Mouse (Mus musculus): Measurements from ENCODE around the gene Acbd4. TPM values are rescaled to one million over a fixed set of nuclear protein-coding genes. Genes with fewer than 3 reads are reported as not detected.

The Acbd4 gene
- 10 to 100 TPM; 36.1 to 38.9 TPM for total RNA-seq (2021)
- long read RNA-seq, experiment 1, transcript Acbd4-202 (10 exons, 2,083 nt) = major isoform, 8 of 36 reads
- long read RNA-seq, experiment 1, partial matches to known transcripts = 2 of 36 reads
- long read RNA-seq, experiment 1, other reads (novel, unspliced or antisense) = 21 of 36 reads
- long read RNA-seq, experiment 2, transcript Acbd4-202 (10 exons, 2,083 nt) = major isoform, 9 of 48 reads
- long read RNA-seq, experiment 2, partial matches to known transcripts = 8 of 48 reads
- long read RNA-seq, experiment 2, other reads (novel, unspliced or antisense) = 29 of 48 reads

DNA sequence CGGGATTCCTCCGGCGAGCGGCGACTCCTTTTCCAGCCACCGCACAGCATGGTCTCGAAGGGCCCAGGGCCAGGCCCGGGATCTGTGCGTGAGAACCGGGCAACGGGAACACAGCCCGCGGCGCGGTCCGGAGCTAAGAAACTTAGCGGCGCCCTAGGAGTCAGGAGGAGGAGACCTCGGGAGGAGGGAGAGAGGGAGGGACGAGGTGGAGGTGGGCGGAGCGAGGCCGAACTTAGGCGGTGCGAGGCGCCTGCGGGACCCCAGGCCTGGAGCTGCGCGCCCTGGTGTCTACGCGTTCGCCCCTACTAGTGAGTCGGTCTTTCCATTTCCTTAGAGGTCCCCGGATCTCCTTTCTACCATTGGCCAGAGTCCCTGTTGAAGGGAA lies at the start of gene Acbd4, which contains the start of gene Plcd3:
Gene Acbd4 (plus strand): TSS at position 202 of the 385 bp plus-strand sequence.
Gene Plcd3 (minus strand): TSS at position 178 of the 385 bp plus-strand sequence.
- peak; percentile 91 for DNase-seq (ENCODE audit: low spot score)

DNA sequence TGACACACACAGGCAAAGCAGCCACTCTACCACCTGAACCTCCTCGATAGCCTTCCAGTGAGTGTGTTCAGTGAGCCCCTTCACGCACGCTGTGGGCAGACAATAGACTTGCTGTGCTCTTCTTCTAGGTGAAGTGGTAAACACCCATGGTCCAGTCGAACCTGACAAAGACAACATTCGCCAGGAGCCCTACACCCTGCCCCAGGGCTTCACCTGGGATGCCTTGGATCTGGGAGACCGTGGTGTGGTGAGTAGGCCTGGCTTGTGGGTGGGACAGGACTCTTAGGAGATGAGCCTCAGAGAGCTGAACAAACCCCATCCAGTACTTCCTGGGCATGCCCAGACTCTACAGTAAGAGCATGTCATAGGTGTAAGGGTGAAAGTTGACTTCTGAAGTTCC lies 49.4 kb upstream of the Acbd4 start:
- DNase-seq (ENCODE audit: low spot score) = no peak

DNA sequence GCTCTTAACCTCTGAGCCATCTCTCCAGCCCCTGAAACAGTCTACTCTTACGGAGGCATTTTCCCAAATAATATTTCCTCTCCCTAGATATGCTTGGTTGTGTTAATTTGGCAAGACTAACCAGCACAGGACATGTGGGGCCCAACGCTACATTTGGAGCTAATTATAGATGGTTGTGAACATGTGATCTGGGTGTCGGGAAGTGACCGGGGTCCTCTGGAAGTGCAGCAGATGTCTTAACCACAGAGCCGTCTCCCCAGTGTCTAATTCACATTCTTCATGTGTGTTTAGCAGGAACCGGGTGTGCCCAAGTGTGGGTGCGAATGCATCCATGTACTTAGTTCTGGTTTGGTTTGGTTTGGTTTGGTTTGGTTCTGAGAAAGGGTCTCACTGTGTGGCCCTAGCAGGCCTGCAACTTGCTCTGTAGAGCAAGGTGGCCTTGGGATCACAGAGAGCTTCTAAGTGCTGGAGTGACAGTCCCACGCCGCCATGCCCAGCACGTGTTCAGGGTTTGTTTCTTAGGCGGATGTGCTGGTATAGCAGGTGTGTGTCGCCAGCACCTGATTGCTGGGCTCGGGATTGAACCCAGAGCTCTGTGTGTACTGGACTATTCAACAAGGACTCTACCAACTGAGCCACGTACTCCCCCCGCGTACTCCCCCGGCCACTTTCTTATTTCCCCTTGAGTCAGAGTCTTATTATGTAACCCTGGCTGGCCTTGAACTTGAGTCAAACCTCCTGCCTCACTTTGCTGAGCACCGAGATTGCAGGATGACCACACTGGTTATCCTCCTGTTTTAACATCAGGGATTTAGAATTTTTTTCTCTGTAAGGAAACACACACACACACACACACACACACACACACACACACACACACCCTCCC lies 48.0 kb upstream of the Acbd4 start:
- DNase-seq (ENCODE audit: low spot score) = no peak

DNA sequence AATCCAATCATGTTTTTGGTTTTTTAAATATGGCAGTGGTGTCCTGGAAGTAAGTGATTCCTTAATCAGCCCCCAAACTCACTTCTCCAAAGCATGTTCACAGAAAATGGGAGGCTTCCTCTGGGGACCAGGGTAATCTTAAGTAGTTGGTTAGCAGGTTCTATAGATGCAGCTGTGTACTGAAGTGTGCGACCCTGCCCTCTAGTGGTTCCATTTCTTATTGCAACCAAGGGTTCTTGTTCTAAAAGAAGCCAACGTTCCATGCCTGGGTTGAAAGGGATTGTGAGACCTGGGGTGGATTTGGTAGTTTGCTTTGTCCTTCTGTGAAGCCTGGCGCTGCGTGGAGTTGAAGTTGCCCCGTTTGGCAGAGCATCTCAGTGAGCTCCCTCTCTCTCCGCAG lies 46.7 kb upstream of the Acbd4 start:
- DNase-seq (ENCODE audit: low spot score) = peak; percentile 88

DNA sequence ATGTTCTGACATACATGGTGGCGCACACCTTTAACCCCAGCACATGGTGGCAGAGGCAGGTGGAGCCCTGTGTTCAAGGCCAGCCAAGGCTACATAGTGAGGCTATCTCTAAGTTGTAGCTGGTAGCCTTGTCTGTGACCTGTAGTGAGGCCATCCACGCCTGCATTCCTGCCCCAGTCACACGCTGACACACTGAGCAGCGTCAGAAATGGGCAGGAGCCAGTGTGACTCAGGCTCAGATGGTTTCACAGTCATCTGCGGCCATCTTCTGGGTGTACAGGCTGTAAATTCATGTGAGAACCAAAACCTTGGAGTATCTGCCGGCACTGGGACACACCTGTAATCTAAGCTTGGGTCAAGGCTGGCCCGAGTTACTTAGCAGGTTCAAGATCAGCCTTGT lies 44.8 kb upstream of the Acbd4 start:
- no peak for DNase-seq (ENCODE audit: low spot score)

DNA sequence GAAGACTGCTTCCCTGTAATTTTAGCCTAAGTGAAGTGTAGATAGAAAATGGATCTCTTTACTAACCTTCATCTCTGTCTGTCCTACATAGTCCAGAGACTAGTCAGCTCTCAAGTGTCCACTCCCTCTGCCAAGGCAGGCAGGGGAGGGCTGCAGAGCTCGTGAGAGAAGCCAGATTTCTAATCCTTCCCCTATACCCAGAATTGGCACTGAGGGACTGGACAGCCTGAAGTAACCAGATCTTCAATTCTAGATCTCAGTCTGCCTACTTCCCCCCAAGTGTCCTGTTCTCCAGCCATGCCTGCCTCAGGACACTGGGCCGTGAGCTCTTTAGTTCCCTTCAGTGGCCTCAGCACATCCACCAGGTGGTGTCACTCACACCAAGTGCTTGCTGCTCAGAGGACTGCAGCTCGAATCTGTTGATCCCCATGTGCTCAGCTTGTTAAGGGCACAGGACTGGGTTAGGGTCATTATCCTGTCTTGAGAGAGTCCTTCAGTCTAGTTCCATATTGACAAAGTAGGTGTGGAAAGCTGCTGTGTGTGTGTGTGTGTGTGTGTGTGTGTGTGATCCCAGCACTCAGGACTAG lies 42.9 kb upstream of the Acbd4 start:
- DNase-seq (ENCODE audit: low spot score) = peak; percentile 84

DNA sequence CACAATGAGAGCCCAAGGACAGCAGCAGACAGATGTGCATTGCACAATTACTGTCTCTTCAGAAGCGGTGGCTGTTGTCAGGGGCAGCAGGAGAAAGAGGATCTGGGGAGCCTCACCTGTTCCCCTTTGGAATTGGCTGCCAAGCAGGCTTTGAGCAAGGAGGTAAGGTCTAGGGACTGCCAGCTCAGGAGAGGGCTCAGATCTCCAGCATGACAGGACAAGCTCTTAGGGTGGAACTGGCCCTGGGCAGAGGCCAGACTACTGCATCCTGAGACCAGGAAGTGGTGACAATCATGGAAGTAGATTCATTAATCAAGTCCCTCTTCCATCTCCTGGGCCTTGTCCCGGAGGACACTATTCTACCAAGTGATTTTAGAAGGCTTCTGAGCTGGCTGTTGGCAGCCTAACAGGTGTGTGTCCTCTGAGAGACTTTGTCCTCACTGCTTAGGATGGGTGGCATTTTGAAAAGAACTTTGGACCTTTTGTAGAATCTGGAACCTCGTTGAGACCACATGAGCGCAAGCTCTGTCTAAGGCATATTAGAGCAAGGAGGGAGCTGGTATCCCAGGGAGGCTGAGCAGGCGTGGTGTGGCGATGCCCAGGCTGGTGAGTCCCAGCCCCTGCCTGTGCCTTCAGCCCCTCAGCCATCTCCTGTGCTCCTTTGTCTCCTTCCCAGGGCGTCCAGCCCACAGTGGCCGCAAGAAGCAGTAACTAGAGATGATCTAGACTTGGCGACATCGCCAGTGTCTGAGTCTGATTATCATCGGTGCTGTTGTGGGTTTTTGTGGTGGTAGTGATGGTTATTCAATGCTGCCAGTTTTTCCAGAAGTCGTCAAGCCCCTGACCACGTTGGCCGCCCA lies 35.1 kb upstream of the Acbd4 start:
- DNase-seq (ENCODE audit: low spot score) = no peak

DNA sequence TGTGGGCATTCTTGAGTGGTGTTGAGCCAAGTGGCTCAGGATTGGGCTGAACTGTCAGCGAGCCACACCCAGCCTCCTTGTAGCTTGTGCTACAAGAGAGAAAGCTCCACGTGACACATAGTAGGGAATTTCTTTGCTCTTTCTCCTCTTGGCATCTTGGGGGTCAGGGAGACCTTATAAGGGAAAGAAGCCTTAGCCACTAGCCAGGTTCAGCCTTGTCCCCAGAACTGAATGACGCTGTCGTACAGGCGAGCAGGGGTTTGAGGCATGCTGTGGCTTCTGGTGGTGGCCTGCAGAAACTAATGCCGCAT lies 34.5 kb upstream of the Acbd4 start:
- no peak for DNase-seq (ENCODE audit: low spot score)

DNA sequence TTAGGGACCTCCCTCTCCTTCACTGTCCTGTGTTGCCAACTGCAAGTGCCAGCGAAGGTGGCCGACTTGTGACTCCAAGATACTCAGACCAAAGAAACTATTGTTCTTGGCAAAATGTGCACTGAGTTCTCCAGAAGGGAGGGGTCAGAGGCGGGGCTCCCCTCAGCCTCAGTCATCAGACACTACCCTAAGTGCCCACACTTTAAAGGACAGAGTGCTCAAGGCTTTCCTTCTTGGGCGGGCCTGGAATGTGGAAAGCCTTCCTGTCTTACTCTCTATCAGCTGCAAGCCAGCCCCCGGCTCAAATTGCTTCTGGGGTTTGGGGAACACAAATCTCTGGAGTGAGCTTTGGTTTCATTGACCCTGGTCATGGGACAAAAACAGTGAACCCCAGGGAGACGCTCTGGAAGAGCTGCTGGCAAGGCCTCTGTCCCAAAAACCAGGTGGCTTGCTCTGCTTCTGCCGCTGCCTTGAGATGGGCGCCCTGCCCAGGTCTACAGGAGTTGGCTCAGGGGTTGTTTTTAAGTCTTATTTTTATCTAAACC lies 34.0 kb upstream of the Acbd4 start:
- DNase-seq (ENCODE audit: low spot score) = peak; percentile 91

DNA sequence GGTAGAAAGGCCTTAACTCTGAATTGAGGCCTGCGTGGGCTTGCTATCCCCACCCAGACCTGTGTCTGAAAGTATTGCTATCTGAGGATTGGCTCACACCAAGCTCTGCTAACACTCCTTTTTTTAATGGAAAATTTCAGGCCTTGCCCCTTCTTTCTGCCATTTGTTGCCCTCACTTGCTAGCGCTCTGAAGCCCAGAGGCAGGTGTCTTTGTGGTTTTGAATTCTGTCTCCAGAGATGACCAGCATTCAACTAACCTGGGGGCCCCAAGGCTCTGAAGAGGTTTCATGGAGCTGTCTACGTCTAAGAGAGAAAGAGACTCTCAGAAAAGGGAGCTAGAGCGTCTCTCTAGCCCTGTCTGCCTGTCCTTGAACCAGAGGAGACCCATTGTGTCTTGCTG lies 33.2 kb upstream of the Acbd4 start:
- no peak for DNase-seq (ENCODE audit: low spot score)

DNA sequence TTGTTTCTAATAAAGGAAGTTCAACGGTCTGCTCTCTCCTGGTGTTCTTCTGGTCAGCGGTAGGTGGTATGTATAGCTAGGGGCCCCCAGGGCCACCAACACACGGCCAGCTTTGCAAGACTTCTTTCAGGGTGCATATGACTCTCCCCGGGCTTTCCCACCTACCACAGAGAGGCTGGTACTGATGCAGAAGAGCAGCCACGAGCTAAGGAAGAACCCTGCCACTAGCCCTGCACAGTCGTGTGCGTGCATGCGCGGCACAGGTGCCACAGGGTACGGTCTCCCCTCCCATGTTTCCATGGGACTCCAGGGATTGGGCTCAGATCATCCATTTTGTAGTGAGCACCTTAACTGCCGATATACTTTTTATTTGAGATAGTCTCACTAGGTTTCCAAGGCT lies 32.6 kb upstream of the Acbd4 start:
- DNase-seq (ENCODE audit: low spot score) = no peak

DNA sequence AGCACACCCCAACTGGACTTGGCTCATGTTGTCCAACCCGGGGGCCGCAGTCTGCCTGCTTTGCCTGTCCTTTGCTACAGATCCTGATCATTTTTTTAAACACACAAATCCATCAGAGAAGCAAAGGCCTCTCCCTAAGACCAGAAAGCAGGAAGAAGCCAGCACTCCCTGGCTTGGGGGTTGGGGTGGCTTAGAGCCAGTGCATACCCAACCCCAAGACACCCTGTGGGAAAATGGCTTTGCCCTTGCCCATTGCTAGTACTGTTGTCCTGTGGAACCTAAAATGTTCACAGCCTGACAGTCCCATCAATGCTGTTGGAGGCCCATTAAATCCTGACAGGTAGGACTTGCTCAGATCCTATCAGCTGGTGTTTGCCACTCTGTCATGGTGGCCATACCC lies 31.8 kb upstream of the Acbd4 start:
- no peak for DNase-seq (ENCODE audit: low spot score)

DNA sequence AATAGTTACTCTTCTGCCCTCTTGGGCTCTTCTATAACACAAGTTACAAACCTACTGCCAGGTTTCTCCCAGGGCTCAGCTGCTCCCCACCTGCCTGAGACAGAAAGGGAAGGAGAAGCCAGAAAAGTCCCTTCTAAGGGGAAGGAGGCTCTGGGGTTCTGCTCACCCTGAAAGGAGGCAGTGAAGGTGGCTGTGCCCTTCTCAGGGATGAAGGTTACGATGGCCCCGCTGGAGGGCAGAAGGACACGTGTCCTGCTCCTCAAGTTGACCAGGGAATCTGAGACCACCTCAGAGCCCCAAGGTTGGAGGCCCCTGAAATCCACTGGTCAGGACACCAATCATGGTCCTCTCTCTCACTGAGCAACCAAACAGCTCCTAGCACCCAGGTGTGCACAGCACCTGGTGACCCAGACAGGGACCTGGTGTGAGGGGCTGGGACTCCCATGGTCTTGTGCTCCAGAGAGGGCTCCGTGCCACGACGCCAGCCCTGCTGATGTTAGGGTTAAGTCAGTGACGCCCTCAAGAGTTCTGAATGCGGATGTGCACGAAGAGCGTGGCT lies 31.1 kb upstream of the Acbd4 start:
- no peak for DNase-seq (ENCODE audit: low spot score)

DNA sequence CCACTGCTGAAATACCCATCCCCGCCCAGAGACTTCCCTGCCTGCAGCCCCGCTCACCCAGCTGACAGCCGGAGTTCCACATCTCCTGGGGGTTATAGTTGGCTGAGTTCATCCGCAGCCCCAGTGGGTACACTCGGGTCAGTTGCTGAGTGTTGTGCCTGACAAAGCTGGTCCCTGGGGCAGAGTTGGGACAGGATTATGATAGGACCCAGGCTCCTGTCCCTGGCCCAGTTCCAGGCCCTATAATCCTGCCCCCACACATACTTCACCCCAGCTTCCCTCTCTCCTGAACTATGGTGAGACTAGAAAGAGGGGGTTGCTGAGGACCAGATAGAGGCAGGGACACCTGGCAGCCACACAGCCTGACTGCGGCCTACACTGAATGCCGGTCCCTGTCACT lies 27.8 kb upstream of the Acbd4 start:
- no peak for DNase-seq (ENCODE audit: low spot score)

DNA sequence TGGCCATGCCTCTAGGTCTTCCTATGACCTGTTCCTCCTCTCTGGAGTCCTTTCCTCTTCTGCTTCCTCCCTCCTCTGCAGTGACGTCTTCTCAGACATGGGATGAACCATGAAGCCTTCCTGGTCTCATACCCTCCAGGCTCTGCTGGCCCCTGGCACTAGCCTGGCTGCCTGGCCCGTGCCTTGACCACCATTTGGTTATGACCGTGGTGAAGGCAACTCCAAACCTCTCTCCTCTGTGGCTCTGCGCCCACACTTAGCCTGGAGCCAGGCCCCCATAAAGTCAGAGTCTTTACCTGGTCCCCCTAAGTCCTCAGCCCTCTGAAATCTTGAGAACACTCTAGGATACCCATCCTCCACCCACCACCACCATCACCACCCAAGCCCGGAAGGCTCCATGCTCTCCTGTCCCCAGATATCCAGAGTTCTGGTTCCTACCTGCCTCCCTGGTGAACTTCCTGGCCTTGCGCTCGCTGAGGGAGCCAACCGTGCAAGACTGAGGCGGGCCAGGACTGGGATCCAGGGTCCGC lies 27.3 kb upstream of the Acbd4 start:
- no peak for DNase-seq (ENCODE audit: low spot score)

DNA sequence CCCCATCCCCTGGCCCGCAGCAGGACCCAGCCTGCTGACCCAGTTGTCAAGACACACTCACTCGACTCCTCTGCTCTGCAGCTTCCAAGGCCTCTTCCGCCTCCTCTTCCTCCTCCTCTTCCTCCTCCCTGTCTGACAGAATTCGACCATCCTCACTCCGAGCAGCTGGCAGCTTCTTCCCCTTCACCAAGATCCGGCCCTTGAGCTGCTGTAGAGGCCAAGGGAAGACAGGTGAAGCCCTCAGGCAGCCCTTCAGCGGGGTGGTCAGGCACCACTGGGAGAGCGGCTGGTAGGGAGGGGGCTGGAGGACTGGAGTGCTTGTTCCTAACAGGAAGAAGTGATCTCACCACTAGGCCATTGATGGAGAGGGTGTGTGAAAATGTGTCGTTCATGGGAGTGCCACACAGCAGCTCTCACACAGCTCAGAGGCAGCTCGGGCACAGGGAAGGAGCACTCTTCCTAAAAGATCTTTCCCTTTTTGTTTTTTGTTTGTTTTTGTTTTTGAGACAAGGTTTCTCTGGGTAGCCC lies 26.6 kb upstream of the Acbd4 start:
- no peak for DNase-seq (ENCODE audit: low spot score)

DNA sequence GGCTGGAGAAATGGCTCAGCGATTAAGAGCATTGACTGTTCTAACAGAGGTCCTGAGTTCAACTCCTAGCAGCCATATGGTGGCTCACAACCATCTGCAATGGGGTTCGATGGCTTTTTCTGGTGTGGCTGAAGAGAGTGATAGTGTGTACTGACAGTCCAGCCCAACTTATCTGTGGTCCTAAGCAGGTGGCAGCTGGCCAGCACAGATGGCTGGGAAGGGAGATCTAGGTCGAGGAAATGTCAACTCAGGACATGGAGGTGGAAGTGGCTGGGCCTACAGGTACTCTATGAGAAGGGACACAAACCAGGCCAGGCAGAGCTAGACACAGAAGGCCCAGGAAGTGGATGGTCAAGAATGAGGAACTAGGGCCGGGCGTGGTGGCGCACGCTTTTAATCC lies 25.5 kb upstream of the Acbd4 start:
- DNase-seq (ENCODE audit: low spot score) = no peak

DNA sequence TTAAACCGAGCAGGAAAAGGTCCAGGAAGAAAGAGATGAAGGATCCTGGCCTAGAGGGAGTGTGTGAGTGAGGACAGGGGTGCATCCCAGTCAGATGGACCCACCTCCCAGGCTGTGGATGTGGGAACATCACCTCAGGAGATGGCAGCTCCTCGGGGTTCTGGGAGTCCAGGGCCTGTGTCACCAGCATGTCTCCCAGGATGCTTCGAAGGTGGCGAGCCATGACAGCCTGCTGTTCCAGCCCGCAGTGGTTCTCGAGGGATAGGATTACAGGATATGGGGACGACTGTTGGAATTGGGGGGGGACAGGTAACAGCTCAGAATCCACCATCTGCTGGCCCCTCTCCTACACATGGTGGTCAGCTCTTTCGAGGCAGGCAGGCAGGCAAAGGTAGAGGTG lies 24.9 kb upstream of the Acbd4 start:
- no peak for DNase-seq (ENCODE audit: low spot score)

DNA sequence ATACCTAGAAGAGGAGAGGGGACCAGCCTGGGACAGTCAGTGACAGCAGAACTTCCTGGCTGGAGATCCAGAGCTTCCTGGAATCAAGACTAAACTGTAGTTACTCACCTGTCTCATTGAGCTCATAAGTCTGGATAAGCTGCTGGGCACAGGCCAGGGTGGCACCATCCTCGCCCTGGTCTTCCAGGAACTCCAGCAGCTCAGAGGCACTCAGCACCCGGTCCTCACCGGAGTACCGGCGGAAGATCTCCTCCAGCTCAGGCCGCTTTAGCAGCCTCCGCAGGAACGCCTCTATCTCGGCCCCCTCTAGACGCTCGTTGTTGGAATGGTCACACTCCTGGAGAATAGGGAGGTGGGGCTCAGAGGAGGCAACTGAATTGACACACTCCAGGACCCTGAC lies 23.4 kb upstream of the Acbd4 start:
- DNase-seq (ENCODE audit: low spot score) = no peak

DNA sequence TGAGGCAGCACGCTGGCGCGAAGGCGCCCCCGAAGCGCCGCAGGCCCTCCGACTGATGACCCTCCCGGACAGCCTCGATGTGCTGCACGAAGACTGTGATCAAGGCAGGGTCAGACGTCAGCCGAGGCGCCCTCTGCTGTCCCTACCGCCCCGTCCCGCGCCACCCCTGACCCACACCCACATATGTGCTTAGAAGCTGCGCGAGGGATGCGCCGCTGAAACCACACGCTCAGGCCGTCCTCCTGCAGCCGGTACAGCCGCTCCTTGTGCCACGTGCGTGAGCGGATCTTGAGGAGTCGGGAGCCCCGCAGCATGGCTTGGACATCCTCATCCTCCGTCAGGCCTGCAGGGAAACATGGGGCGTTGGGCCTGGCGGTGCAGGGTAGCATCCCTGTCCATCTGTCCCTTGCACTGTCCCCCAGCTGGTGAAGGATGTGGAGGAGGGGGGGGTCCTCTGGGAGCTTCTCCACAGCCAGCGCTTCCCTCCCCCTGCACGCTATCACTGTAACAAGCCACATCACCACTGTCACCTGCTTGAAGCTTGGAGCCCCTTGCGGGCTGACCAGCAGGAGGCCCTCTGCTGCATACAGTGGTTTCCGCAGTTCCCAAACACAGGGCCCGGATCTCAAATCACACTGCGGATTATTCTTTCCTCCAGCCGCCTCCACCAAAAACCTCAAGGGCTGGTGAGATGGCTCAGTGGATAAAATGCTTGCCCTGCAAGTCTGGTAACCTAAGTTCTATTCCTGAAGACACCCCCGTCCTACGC lies 21.0 kb upstream of the Acbd4 start:
- DNase-seq (ENCODE audit: low spot score) = no peak

All from gastrocnemius, adult 18-20 months (tissue).